Mouse (Mus musculus) thymus, postnatal 25 days (tissue): ENCODE results near the gene Tbx2.
A peak's percentile ranks its signal among the peaks of the same experiment; 100 is the strongest.

Experiments
- DNase-seq: peaks from one replicate; pipeline ENCODE4 v3.0.0; 2022

The Tbx2 gene

DNA sequence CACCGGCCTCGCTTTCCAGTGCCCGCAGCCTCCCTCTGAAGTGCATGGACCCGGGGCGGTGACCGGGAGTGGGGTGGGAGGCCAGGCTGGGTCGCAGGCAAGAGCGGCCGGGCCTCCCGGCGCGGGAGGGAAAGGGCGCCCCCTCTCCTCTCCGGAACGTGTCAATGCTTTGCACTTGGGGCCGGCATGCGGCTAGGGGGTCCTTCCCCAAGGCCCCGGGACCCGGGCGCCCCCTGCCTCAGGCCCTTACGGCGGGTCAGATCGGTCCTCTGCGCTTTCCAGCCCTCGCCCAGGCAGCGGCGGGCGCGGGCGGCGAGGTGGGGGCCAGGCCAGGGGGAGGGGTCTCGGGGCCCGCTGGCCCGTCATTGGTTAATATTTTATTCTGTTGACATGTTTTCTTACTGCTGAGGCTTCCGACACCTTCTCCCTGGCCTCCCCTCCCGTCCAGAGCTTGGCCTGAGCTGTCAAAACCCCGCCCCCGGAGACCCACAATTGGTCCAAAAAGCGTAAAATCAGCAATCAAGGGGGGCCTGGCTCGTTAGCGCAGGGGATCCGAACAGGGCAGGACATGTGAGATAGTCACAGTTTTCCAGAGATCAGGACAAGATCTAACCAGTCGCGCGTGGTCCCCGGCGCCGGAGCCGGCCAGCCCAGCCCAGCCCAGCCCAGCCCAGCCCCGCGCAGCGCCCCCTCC, at the start of gene Tbx2:
Tbx2 (plus strand) TSS at position 321 of the 694 bp plus-strand sequence.
- no peak for DNase-seq

DNA sequence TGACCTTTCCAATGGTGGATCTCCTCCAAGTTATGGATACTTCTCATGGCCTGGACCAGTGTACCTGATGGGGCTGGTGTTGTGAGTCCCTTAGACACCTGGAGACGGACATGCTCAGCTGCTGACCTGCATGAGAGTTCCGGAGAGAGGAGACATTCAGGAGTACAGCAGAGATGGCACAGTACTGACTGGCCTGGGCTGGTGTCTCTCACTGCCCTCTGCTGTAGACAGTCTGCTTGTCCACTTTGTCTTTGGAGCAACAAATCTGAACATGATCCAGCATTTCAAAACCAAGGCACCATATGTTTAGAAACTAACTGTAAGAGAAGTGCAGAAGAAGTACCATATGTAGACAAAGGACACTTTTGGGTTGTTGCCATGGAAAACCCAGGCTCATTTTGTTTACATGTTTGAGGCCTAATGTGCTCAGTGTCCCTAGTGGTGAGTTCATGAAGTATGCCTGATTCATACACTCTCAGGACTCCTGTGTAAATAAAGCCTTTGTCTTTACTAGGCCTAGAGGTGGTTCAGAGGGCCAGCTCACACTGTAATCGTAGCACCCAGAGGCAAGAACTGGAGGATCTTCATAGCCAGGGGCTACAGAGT, 46.1 kb upstream of the Tbx2 start:
- DNase-seq: no peak

DNA sequence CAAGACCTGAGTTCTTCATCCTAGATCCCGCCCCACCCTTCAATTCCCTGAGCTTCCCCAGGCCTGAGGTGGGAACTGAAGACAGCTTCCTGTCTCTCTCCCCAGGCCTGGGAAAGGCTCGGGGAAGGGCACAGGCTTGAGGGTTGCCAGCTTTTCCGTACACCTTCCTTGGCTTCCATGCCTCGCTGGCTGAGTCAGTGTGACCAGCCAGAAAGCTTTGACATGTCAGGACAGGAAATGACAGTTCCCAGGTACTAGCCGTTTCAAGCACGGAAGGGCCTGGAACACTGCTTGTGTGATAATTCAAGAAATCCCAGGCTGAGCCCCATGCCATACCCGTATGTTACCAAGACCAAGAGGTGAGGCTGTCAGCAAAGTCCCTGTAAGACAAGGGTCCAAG, 42.6 kb upstream of the Tbx2 start:
- no peak for DNase-seq

DNA sequence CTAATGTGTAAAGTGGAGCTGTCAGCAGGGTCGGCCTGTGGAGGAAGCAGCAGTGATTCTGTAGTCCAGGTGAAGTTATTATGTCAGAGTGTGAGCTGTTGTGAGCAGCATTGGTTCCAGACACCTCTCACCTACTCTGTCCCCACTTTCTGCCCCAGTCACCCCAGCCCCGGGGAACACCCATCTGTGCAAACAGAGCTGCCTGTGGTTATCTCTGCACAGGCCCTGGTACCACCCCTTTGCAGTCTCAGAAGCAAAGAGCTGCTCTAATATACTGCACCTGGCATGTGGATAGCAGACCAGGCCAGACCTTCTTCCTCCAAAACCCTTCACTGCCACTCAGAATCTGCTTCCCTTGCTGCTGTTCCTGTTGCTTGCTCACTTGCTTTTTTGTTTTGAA, 42.1 kb upstream of the Tbx2 start:
- DNase-seq: no peak

DNA sequence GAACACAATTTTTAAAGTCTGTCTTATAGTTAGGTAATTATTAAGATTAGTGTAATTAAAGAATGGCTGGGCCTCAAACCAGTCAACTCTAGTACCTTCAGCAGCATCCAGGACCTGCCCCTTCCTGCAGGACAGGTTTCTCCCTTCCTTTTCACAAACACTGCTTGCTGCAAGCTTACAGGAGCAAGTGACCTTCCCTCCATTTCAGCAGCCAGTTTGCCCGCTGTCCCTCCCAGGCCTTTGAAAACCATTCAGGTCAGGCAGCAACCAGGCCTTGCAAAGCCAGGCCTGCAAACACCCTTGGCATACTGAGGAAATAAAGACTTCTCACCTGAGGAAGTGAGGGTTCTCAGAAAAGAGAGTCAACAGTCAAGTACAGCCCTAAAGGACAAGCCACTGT, 41.1 kb upstream of the Tbx2 start:
- no peak for DNase-seq

DNA sequence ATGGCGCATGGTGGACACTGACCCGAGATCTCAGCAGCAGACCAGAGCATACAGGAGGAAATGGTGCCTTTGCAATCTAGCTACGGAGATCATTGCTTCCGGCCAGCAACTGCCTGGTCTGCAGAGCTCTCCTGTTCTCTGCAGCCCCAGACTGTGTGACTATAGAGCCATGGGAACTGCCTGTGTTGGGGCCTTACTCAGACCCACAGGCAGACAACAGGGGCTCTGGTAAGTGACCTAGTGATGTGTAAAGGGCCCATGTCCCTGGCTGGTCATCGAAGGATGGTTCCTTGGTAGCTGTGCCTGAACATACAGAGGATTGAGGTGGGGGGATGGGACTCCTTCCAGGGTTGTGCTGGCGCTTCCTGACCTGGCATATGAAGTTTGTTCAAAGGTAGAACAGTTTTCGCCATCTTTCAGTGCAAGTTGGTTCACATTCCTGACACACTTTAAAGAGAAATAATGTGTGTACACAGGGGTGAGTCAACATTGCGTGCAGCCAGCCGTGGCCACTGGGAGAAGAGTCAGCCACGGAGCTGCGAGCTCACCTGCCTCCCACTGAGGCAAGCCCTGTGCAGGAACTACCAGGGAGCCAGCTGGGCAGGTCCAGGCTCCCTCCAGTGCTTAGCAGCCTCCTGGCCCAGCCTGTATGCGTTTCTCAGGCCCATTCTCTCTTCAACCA, 39.7 kb upstream of the Tbx2 start:
- no peak for DNase-seq

DNA sequence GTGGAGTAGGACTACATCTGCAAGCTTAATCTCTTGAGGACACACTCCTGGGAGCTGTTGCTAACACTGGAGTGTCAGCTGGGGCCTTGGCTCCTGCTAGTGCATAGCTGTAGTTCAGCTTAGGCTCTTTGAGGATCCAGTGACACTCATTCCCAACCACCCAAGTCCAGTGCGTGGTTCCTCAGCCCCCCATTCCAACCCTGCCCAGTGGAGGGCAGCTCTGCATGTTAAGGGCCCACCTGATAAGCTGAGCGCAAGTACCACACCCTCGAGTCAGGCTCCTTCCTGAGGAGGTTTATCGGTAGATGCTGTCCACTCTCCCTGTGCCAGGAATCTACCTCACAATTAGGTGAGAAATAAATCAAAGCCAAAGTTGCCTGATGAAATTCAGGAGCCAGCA, 32.9 kb upstream of the Tbx2 start:
- no peak for DNase-seq

DNA sequence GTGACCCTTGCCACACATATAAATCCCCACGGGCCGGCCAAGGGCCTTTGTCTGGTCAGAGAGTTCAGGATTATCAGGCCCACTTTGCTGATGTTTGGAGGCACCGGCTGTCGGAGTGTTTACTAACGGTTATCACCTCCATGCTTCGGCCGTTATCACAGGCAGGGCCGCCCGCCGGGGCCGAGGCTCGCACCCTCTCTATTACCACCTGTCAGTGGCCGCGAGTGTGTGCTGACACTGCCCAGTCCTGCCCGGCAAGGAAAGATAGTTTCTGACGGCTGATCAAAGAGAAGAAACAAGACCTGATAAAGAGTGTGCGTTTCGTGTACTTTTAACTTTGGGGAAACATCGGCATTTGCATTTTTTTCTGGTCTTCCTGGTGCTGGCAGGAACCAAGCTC, 32.5 kb upstream of the Tbx2 start:
- DNase-seq: no peak

DNA sequence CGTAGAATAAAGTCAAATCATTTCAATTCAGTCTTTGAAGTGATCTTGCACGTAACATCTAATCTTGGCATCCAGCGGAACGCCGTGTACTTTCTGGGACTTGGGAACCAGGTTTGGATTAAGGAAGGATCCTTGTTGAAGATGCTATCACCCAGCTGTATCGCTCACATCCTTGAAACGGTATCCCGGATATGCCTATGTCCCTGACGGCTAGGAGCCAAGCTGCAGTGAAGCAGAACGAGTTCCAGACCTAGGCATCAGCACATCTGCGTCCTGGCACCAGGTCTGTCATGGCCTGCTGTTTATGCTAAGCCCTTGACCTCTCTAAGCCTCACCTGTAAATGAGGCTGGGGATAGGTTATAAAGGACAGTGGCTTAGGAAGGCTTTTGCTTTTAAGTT, 32.0 kb upstream of the Tbx2 start:
- DNase-seq: no peak

DNA sequence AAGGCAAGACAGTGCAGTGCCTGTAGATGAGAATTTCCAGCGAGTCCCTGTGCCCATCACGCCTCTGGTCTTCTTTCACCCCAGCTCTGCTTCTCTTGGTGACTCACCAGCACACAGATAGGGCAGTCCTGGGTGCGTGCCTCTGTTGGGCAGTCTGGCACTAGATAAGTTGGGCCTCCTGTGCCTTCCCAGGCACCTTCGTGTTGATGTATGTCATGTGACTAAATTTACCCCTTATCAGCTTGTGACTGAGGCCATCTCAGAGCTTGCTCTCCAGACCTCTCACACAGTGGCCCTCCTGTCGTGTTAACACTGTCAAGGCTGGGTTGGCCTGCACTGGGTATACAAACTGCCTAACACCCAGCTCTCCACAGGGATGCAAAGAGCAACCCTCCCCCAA, 28.3 kb upstream of the Tbx2 start:
- DNase-seq: no peak

DNA sequence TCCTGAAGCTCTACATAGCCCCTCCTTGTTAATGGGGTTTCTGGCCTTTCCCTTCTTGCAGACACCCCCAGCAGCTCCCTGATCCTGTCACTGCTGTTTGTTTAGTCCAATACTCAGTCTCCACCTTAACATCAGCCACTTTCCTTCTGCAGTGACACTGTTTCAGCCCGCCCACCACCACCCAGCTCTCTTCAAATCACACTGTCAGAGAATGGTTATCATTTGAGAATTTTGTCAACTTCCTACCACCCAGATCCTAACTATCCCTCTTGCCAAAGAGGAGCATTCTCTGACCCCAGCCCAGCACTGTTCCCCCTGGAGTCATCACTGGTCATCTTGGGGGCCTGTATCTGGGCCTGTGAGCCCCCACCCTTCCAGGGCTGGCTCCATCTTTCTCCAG, 26.6 kb upstream of the Tbx2 start:
- no peak for DNase-seq

DNA sequence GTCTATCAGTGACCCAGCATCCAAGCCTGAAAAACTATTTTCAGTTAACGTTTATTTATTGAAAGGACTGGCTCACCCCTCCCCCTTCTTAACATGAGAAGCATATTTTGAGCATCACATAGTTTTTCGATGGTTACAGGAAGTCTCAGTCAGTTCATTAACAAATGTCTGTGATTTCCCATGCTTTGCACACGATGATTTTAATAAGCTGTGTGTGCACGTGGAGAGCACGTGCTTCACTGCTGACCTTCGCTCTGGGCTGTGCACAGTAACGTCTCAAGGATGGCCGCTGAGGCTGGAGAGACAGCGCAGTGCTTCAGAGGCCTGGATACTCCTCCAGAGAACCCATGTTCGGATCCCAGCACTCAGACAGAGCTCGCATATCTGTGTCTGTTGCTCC, 25.0 kb upstream of the Tbx2 start:
- no peak for DNase-seq

DNA sequence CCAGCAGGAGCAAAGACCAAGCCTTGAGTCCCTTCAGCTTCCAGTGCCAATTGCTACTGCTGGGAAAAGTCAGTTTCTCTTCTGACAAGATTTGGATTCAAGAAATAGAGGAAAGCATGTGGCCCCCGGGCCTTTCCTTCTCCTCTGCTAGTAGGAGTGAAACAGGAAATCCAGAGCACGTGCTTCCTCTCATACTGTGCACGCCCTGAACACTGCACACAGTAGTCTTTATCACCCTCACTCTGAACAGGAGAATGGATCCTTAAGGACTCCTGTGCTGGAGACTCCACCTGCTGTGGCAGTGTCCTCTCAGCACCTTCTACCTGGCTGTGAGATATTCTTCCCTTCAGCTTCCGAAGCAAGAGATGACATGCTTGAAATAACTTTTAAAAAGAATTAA, 21.1 kb upstream of the Tbx2 start:
- no peak for DNase-seq

DNA sequence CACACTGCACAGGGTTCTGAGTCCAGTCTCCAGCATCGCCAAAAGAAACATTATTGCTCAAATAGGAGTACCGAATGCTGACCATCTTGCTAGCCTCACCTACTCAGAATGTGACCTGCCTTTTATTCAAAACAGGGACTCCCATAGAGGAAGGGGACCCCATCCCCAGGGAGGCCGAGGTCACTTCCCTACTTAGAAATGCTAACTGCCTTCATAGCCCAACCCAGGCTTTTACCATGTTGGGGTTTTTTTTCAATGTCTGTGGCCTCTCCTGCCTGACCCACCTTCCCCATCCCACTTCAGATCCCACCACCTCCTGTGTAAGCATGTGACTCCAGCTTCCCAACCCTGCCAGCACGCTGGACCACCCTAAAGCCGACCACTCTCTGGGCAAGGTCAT, 20.7 kb upstream of the Tbx2 start:
- no peak for DNase-seq

DNA sequence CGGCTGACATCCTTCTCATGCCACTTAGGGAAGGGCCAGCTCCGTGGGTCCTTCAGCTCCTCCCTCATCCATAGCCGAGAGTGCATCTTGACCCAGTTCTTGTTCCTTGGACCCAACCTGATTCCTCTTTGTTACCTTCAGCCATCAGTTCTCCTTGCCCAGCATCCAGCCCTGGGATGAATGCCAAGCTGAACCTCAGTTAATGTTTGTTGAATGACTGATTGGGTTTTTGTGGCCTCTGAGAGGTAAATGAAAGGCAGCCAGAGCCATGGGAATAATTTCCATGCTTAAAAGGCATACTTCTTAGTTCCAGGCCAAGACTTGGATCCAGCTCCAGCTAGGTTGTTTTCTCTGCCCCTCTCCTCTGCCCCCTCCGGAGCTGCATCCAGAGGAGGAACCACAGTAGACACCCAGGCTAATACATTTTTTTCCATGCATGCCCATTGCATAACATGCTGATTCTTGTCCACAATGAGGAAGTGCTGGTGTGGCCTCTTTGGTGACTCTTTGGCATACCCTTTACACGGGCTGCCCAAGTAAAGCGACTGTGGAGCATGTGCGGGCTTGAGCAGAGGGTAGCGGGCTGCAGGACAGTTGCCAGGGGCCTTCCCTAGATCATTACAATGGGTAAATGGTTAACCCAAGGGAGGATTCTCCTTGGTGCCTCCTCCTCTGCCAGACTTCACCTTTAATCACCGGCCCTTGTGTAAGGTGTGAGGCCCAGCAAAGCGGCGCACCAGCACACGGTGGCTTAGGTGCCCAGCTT, 20.0 kb upstream of the Tbx2 start:
- no peak for DNase-seq

DNA sequence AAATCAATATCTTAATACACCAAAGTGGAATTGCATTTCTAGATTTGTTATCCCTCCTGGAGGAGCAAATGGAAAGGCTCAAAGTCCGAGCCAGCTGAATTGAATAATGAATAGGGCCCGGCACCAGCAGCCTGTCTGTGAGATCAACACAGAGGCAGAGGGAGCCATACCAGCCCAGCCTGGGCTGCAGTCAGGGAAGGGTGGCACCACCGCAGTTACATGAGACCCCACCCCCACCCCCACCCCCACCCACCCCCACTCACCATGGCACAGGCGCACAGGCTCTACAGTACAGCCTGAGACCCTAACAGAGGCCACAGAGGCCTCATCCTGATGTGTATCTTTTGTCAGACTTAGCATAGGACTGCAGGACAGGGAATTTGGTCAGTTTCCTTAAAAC, 17.7 kb upstream of the Tbx2 start:
- DNase-seq: no peak

DNA sequence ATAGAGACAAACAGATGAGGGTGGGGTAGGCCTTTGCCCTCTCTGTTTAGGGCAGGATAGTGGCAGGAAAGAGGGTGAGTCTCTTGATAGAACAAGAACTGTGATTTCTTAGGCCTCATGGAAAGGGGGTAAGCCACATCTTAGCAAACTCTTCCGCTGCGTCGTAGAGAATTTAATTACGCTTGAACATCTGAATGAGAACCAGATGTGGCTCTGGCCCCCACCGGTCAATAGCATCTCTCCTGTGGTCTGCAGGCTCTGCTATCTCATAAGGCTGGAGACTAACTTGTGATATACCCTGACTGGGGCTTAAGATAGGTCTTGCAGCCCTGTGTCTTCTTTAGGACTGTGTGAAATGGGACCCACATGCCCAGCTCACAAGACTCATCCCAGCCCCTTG, 15.9 kb upstream of the Tbx2 start:
- no peak for DNase-seq

DNA sequence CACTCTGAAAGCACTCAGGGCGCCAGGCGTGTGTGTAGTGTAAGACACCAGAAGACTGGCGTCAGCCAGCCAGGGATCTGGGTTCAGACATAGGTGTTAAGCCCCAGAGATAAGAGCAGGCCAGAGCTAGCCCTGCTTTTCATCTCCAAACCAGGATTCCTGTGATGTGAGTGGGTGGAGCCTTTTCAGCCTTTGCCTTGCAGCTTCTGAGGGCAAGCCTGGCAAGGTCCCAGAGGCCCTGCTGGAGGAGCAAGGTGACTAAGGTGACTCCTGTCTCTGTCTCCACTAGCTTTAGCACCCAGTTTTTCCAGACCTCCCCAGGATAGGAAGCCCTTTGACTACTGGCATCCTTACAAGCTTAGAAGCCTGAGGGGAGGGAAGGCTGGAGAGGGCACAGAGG, 13.9 kb upstream of the Tbx2 start:
- no peak for DNase-seq

DNA sequence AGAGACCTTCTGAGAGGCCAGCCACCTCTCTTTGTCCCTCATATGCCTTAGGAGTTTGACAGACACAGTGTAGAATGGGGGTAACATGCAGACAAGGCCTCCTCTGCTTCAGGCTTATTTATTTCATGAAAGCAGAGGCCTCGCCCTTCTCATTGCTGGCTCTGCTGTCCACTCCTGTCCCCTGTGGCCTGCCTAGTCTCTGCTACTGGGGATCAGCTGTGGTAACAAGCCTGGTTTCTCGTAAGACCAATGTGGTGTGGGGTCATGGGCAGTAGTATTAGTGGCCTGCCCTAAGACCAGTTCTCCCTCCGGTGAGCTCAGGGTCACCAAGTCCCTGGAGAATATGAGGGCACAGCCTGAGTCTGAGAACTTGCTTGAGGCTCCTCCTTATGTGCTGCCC, 11.4 kb upstream of the Tbx2 start:
- no peak for DNase-seq

DNA sequence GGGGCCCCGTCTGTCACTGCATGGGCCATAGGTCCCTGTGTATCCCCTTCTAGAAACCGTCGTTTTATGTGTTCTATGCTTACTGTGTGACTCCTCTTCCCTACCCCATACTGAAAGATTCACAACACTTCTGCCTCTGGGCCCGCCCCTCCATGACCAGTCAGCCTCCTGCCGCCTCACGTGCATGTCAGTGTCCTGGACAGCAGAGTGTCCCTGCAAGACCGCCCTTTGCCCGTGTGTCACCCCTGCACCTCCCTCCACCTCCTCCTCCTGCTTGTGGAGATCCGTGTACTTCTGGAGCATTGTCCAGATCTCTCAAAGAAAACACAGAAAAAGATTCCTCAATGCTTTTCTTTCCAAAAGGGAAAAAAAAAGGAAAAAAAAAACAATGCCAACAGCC, 10.7 kb upstream of the Tbx2 start:
- DNase-seq: no peak

DNA sequence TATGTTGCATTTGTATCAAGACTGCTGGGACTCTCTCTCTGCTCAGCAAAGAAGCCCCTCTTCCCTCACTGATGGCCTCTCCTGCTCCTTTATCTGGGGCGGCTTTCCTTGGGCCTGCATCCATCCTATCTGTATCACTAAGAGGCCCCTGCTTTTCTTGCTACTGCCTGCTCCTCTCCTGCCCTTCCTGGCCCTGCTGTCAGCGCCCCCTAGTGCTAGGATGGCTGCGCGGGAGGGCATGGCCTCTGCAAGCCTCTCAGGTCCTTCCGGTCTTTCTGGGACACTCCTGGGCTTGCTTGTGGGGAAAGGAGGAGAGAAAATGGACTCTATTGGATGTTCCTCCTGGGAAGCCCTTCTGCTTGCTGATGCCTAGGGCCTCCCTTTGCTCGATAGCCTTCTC, 9.2 kb upstream of the Tbx2 start:
- peak; percentile 77 for DNase-seq

DNA sequence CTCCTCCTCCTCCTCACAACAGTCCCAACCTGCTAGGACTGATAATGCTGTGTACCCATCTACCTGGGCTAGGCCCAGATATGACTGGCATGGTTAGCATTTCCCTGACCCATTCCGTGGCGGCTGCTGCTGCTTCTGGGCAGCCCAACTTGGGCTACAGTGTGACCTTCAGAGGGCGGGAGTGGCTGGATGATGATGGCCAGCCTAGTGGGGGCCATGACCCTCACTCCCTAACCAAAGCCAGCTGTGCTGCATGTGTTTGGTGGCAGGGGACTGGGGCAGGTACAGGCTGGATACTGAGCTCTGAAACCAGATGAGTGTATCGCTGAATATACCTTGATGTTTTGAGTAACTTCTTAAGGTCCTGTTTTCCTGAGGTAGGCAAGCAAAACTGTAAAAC, 8.6 kb upstream of the Tbx2 start:
- DNase-seq: no peak

DNA sequence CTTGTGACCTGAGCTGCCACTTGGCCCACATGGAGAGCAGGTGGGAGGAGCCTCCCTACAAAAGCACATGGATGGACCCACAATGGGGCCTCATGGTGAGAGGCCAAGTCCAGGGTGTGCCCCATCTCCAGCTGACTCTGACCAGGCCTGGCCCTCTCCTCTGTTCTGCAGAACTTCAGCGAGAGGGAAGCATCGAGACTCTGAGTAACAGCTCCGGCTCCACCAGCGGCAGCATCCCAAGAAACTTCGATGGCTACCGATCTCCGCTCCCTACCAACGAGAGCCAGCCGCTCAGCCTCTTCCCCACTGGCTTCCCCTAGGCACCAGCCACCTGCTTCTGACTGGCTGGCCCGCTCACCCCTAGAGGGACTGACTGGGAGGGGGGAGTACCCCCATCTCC, 7.3 kb upstream of the Tbx2 start:
- no peak for DNase-seq

DNA sequence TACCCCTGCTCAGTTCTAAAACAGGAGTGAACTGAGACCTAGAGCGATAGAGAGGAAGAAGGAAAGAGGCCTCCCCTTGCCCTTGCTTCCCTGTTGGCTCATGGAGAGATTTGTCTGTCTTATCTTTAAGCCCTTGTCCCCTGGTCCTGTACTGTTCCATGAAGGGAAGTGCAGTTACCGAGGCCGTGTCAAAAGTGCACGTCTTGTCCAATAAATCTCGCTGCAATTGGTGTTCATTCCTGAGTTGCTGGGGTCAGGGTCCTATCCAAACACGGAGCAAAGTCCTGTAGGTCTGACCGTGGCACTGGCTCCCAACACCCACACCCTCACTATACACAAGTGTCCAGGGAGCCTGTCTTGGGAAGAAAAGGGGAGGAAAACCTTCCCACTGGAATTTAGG, 6.5 kb upstream of the Tbx2 start:
- DNase-seq: no peak
